ENCODE assay signal across 13 mouse cellular contexts in the genomic region with DNA sequence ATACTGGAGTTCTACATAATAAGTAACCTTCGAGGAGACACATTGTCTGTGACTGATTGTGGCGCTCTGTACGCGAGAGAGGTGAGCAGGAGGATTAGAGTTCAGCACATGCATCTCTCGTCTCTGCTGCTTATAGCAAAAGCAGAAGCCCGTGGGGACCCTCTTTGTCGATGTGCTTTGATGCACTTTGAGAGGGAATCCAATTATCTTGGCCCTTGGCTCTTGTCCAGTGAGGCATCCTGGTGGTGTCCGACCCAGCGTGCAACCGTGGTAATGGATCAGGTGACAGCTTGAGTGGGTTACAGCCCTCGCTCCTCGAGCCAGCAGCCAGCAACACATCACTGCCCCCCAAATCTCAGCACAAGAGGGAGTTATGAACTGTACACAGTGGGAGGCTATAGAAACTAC. TPM values are rescaled to one million over a fixed set of nuclear protein-coding genes. Genes with fewer than 3 reads are reported as not detected.
DNase-seq lines count a peak whose midpoint lies in the region; ATAC-seq and TF ChIP-seq lines count a peak whose summit lies in the region.
"Had no signal": no experiment of that assay in that cellular context is flagged by ENCODE, and none has a peak within 500 bp of the region (broad histone marks: within the 10 kb centered on the region; RNA-seq: fewer than 3 reads in every experiment).

No protein-coding gene starts in this region.

- H3K4me2 ChIP-seq in forebrain, embryonic 12.5 days = no peak overlapping the region
- no peak overlapping the region for H3K4me2 ChIP-seq in forebrain, embryonic 15.5 days (replicated peaks)
- H3K4me2 ChIP-seq in hindbrain, embryonic 12.5 days (replicated peaks) = no peak overlapping the region
- H3K4me2 ChIP-seq in midbrain, embryonic 15.5 days = peak overlapping the region; percentile 20; the same call in 1 of the 2 replicates

- no peak overlapping the region for H3K27ac ChIP-seq in forebrain, embryonic 12.5 days
- H3K27ac ChIP-seq in forebrain, embryonic 15.5 days (replicated peaks) = no peak overlapping the region
- H3K27ac ChIP-seq in hindbrain, embryonic 12.5 days = peak overlapping the region; percentile 19
- H3K27ac ChIP-seq in midbrain, embryonic 15.5 days = peak overlapping the region; percentile 59
- H3K27ac ChIP-seq: gastrocnemius, adult 2 months had no signal

- peak; percentile 88 for DNase-seq in brain, embryonic 14.5 days (ENCODE audit: low read depth)
- no peak for DNase-seq in left cerebral cortex, adult 11 months (ENCODE audit: low spot score)
- no peak for DNase-seq in c-Kit-positive CD71-positive TER-119-positive erythroid progenitor cells, embryonic 14.5 days (ENCODE audit: low spot score)
- DNase-seq in gastrocnemius, adult 8-10 months (ENCODE audit: low spot score in 2 of 2) = no peak
- DNase-seq: cerebellum, adult 9-10 months; gastrocnemius, adult 2 months; heart, postnatal 36 days; kidney, postnatal 14 days; liver had no signal

- no peaks in the 10 kb centered on the region for H3K36me3 ChIP-seq in forebrain, embryonic 12.5 days (replicated peaks)
- H3K36me3 ChIP-seq in forebrain, embryonic 15.5 days = no peaks in the 10 kb centered on the region
- no peaks in the 10 kb centered on the region for H3K36me3 ChIP-seq in hindbrain, embryonic 12.5 days
- H3K36me3 ChIP-seq in midbrain, embryonic 15.5 days (replicated peaks) = no peaks in the 10 kb centered on the region

- no peak overlapping the region for H3K4me3 ChIP-seq in forebrain, embryonic 12.5 days (replicated peaks)
- no peak overlapping the region for H3K4me3 ChIP-seq in forebrain, embryonic 15.5 days
- H3K4me3 ChIP-seq in hindbrain, embryonic 12.5 days = no peak overlapping the region
- no peak overlapping the region for H3K4me3 ChIP-seq in midbrain, embryonic 15.5 days
- H3K4me3 ChIP-seq: gastrocnemius, adult 2 months had no signal

- no peak overlapping the region for H3K9ac ChIP-seq in forebrain, embryonic 12.5 days
- H3K9ac ChIP-seq in forebrain, embryonic 15.5 days (replicated peaks) = no peak overlapping the region
- no peak overlapping the region for H3K9ac ChIP-seq in hindbrain, embryonic 12.5 days
- H3K9ac ChIP-seq in midbrain, embryonic 15.5 days = no peak overlapping the region

- peaks cover 27% of the 10 kb centered on the region for H3K4me1 ChIP-seq in forebrain, embryonic 12.5 days
- peaks cover 51% of the 10 kb centered on the region for H3K4me1 ChIP-seq in forebrain, embryonic 15.5 days
- H3K4me1 ChIP-seq in hindbrain, embryonic 12.5 days = peaks cover 12% of the 10 kb centered on the region; the same call in 1 of the 2 replicates
- peaks cover 26% of the 10 kb centered on the region for H3K4me1 ChIP-seq in midbrain, embryonic 15.5 days

- H3K9me3 ChIP-seq in forebrain, embryonic 12.5 days = no peaks in the 10 kb centered on the region
- H3K9me3 ChIP-seq in forebrain, embryonic 15.5 days = no peaks in the 10 kb centered on the region
- H3K9me3 ChIP-seq in hindbrain, embryonic 12.5 days (replicated peaks) = no peaks in the 10 kb centered on the region
- no peaks in the 10 kb centered on the region for H3K9me3 ChIP-seq in midbrain, embryonic 15.5 days

- peak; percentile 62 for ATAC-seq in forebrain, embryonic 12.5 days (ENCODE audit: low FRiP score)
- ATAC-seq in forebrain, embryonic 15.5 days (replicated peaks) = no peak; the same call in 1 of the 2 replicates
- peak; percentile 78 for ATAC-seq in hindbrain, embryonic 12.5 days (ENCODE audit: low FRiP score)
- ATAC-seq in midbrain, embryonic 15.5 days (replicated peaks) = peak; percentile 82

- TF ChIP-seq POLR2A in brain, embryonic 14.5 days (IDR thresholded peaks at IDR 0.05; ENCODE audit: borderline replicate concordance, extremely low read depth, insufficient read depth, insufficient read length, poor library complexity, severe bottlenecking) = no peak

- TF ChIP-seq CTCF in brain, embryonic 14.5 days (IDR thresholded peaks at IDR 0.05; ENCODE audit: borderline replicate concordance, extremely low read depth, insufficient read depth, insufficient read length) = no peak

- no peaks in the 10 kb centered on the region for H3K27me3 ChIP-seq in forebrain, embryonic 12.5 days
- H3K27me3 ChIP-seq in forebrain, embryonic 15.5 days = no peaks in the 10 kb centered on the region
- no peaks in the 10 kb centered on the region for H3K27me3 ChIP-seq in hindbrain, embryonic 12.5 days
- no peaks in the 10 kb centered on the region for H3K27me3 ChIP-seq in midbrain, embryonic 15.5 days (replicated peaks)

- 41% methylated on average over 12 of the region's 12 CpGs for WGBS in forebrain, embryonic 12.5 days
- 21% methylated on average over 12 of the region's 12 CpGs for WGBS in forebrain, embryonic 15.5 days
- 35% methylated on average over 12 of the region's 12 CpGs for WGBS in hindbrain, embryonic 12.5 days
- WGBS in midbrain, embryonic 15.5 days = 11% methylated on average over 12 of the region's 12 CpGs

RNA-seq across cellular contexts. Expression of a gene that starts 25.5 kb away (rescaled TPM):
- 23.2 and 26.4 TPM in 2 replicates for polyA plus RNA-seq in forebrain, embryonic 12.5 days (2016; fragmentation: Nextera tagmentation; extraction: Ambion mirVana)
- 47.8 and 50.3 TPM in 2 replicates for polyA plus RNA-seq in forebrain, embryonic 15.5 days (2015; fragmentation: Nextera tagmentation; extraction: Ambion mirVana)
- 45.9 and 60.3 TPM in 2 replicates for polyA plus RNA-seq in brain, embryonic 14.5 days (2012; rRNA removed)
- 26.1 and 28.1 TPM in 2 replicates for polyA plus RNA-seq in hindbrain, embryonic 12.5 days (2016; fragmentation: Nextera tagmentation; extraction: Ambion mirVana)
- polyA plus RNA-seq in midbrain, embryonic 15.5 days (2015; fragmentation: Nextera tagmentation; extraction: Ambion mirVana) = 71.4 and 77.0 TPM in 2 replicates
- under 1 TPM; 0.29 to 0.86 (median 0.47) TPM for total RNA-seq in gastrocnemius, adult 8-10 months (2022)

Comparison
In these comparisons a context has a peak if more than half of its experiments do, and no peak if none do; other contexts are left out.
1. H3K27ac ChIP-seq: peak in hindbrain, embryonic 12.5 days (single experiment) and midbrain, embryonic 15.5 days (single experiment); none in forebrain, embryonic 12.5 days (single experiment) and forebrain, embryonic 15.5 days (single experiment).